Mouse (Mus musculus): ENCODE data around the gene Cpne7. TPM values are rescaled to one million over a fixed set of nuclear protein-coding genes. Genes with fewer than 3 reads are reported as not detected.

The Cpne7 gene
- polyA plus RNA-seq, 1 experiment from 2014 or later, result 0.49 TPM

GRCm38 (mm10) chr8:123181391-123181790 is 64.2 kb downstream of the Cpne7 start:
- peaks cover 7% of the 10 kb centered on the region; the same call in 1 of the 2 replicates for H3K9me3 ChIP-seq (ENCODE audit: low read depth, low read length)
- DNase-seq (no peak), ATAC-seq (ENCODE audit: insufficient read depth) (no peak)
- 50% methylated on average over 3 of the region's 3 CpGs for WGBS
- no peaks in the 10 kb centered on the region for H3K36me3 ChIP-seq (ENCODE audit: insufficient read depth)
- H3K27me3 ChIP-seq (ENCODE audit: insufficient read depth, low read length), result no peaks in the 10 kb centered on the region
- H3K9ac ChIP-seq, result no peak overlapping the region
- peaks cover 9% of the 10 kb centered on the region; the same call in 1 of the 2 replicates for H3K4me1 ChIP-seq (ENCODE audit: insufficient read depth)
- no peak overlapping the region for H3K4me3 ChIP-seq (ENCODE audit: low read depth, low read length)
- H3K27ac ChIP-seq (ENCODE audit: low read depth), result no peak overlapping the region
- no peak overlapping the region for H3K4me2 ChIP-seq
- no peak for TF ChIP-seq CTCF (IDR thresholded peaks at IDR 0.05; ENCODE audit: low read depth)

Small RNA genes within 50 kb of the gene (microRNA-seq; reads per million reads assigned to microRNA genes)
- gene Mir7079 (ENCODE audit: borderline number of aligned reads), result not detected
- not detected for gene Mir7080 (ENCODE audit: borderline number of aligned reads)

Other genes starting within 250 kb of the Cpne7 start
- gene Ankrd11, start 75.1 kb upstream of the Cpne7 start, polyA plus RNA-seq (2014; fragmentation: Nextera tagmentation; extraction: Ambion mirVana), result 87.5 and 94.6 TPM in 2 replicates
- 44.5 and 45.0 TPM in 2 replicates for gene Spg7, start 54.4 kb upstream of the Cpne7 start, polyA plus RNA-seq (2014; fragmentation: Nextera tagmentation; extraction: Ambion mirVana)
- 1,722 and 1,770 TPM in 2 replicates for gene Rpl13, start 15.0 kb upstream of the Cpne7 start, polyA plus RNA-seq (2014; fragmentation: Nextera tagmentation; extraction: Ambion mirVana)
- gene Sult5a1, start 40.9 kb downstream of the Cpne7 start, polyA plus RNA-seq (2014; fragmentation: Nextera tagmentation; extraction: Ambion mirVana), result 16.3 and 17.8 TPM in 2 replicates
- gene Dpep1, start 68.9 kb downstream of the Cpne7 start, polyA plus RNA-seq (2014; fragmentation: Nextera tagmentation; extraction: Ambion mirVana), result 1.0 and 1.1 TPM in 2 replicates
- gene Chmp1a, start 95.4 kb downstream of the Cpne7 start, polyA plus RNA-seq (2014; fragmentation: Nextera tagmentation; extraction: Ambion mirVana), result 102 and 108 TPM in 2 replicates
- gene Spata33, start 95.5 kb downstream of the Cpne7 start, polyA plus RNA-seq (2014; fragmentation: Nextera tagmentation; extraction: Ambion mirVana), result 3.1 and 4.8 TPM in 2 replicates
- gene Cdk10, start 107.5 kb downstream of the Cpne7 start, polyA plus RNA-seq (2014; fragmentation: Nextera tagmentation; extraction: Ambion mirVana), result 33.2 and 36.3 TPM in 2 replicates
- 2.3 and 4.1 TPM in 2 replicates for gene Spata2l, start 118.9 kb downstream of the Cpne7 start, polyA plus RNA-seq (2014; fragmentation: Nextera tagmentation; extraction: Ambion mirVana)
- gene Zfp276, start 136.8 kb downstream of the Cpne7 start, polyA plus RNA-seq (2014; fragmentation: Nextera tagmentation; extraction: Ambion mirVana), result 19.7 and 26.6 TPM in 2 replicates
- 25.9 and 28.1 TPM in 2 replicates for gene Vps9d1, start 137.0 kb downstream of the Cpne7 start, polyA plus RNA-seq (2014; fragmentation: Nextera tagmentation; extraction: Ambion mirVana)
- 40.0 and 41.6 TPM in 2 replicates for gene Fanca, start 201.2 kb downstream of the Cpne7 start, polyA plus RNA-seq (2014; fragmentation: Nextera tagmentation; extraction: Ambion mirVana)
- gene Spire2, start 215.3 kb downstream of the Cpne7 start, polyA plus RNA-seq (2014; fragmentation: Nextera tagmentation; extraction: Ambion mirVana), result 1.7 TPM in 2 replicates

Measured in lung, embryonic 14.5 days (tissue).